Mouse (Mus musculus): ENCODE measurements at regions not wholly inside any gene's neighbourhood (a gene's known extent, or its start where the extent isn't known, plus 50 kb on each side); places are given as distances from the start of the nearest gene placed in this dataset.

GRCm38 (mm10) chr8:78031811-78032210 lies 181.3 kb upstream of the Ttc29 start:
- TF ChIP-seq EP300 (IDR thresholded peaks at IDR 0.05; ENCODE audit: low read depth in 1 of 2, low read length in 2 of 2) = no peak
- no peak for TF ChIP-seq SMC3 (IDR thresholded peaks at IDR 0.05; ENCODE audit: low read depth, low read length)
- no peak for TF ChIP-seq CHD1 (IDR thresholded peaks at IDR 0.05; ENCODE audit: low read depth, low read length)
- no peak for TF ChIP-seq CTCF (IDR thresholded peaks at IDR 0.05 in 2 of 3, conservative IDR thresholded peaks at IDR 0.05 in 1 of 3; ENCODE audit: control insufficient read depth in 1 of 3, insufficient read depth in 1 of 3, low read depth in 2 of 3, low read length in 3 of 3, poor library complexity in 1 of 3, severe bottlenecking in 1 of 3)
- no peak for TF ChIP-seq POLR2A (IDR thresholded peaks at IDR 0.05; ENCODE audit: control insufficient read depth in 1 of 2, insufficient read depth in 1 of 2, low read depth in 1 of 2, low read length in 2 of 2, poor library complexity in 1 of 2)
- no peak for TF ChIP-seq POLR2AphosphoS5 (IDR thresholded peaks at IDR 0.05; ENCODE audit: borderline replicate concordance, low read depth, low read length)
- TF ChIP-seq USF1 (IDR thresholded peaks at IDR 0.05; ENCODE audit: low read depth, low read length) = no peak
- no peak for TF ChIP-seq ZC3H11A (IDR thresholded peaks at IDR 0.05; ENCODE audit: low read depth, low read length)
